In the genomic region with DNA sequence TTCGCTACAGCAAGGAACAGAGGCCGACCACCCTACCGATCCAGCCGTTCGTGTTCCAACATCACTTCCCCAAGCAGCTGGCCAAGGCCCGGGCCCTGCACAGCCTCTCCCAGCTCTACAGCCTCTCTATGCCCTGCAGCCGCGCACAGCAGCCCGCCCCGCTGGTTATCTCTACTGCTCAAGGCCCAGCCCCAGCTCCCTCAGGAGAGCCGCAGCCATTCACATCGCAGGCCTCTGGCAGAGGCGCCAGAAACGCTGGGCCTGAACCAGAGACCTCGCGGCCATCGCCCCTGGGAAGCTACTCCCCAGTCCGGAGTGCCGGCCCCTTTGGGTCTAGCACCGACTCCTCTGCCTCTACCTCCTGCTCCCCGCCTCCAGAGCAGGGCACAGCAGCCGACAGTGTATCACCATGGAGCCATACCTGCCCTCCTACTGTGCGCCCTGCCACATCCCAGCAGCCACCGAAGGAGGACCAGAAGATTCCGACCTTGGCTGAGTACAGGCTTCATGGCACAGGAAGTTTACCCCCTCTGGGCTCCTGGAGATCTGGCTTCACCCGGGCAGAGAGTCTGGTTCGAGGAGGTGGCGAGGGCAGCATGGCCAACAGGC, we compare ENCODE assay signal across 1 mouse cellular context.
TF ChIP-seq lines count a peak whose summit lies in the region.

No protein-coding gene starts in this region.

TF ChIP-seq in ES-E14, 5 proteins besides CTCF, POLR2A, EP300 and RAD21:
- no peak for TF ChIP-seq HCFC1 (IDR thresholded peaks at IDR 0.05; ENCODE audit: borderline replicate concordance, insufficient read depth, low read length)
- no peak for TF ChIP-seq MAFK (IDR thresholded peaks at IDR 0.05; ENCODE audit: insufficient read depth, low read depth, low read length)
- no peak for TF ChIP-seq CHD2 (IDR thresholded peaks at IDR 0.05; ENCODE audit: low read depth, low read length)
- no peak for TF ChIP-seq ZC3H11A (IDR thresholded peaks at IDR 0.05; ENCODE audit: borderline replicate concordance, low read depth, low read length)
